Mouse (Mus musculus) CD4-positive, CD25-positive, alpha-beta regulatory T cell, adult 4 months (primary cell): ENCODE measurements at regions not wholly inside any gene's neighbourhood (a gene's known extent, or its start where the extent isn't known, plus 50 kb on each side); places are given as distances from the start of the nearest gene placed in this dataset.

ENCODE experiments used
- ATAC-seq: one replicate; pipeline ENCODE4 v1.8.0; 2017

DNA sequence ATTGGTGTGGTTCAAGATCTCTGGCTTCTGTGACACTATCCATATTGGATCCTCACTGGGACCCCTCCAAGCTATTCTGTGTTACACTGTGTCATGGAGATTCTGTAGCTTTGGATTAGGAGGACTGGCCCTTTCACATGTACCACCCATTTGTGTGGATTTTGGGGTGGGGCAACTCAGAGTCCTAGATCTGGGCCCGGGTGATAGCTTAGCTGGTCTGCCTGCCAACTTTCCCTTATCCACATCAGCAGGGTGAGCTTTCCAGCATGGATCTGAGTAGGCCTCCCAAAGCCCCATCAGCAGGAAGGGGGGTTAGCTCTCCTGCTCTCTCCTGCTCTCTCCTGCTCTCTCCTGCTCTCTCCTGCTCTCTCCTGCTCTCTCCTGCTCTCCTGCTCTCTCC, 152.3 kb downstream of the Spata18 start:
- ATAC-seq, result no peak

DNA sequence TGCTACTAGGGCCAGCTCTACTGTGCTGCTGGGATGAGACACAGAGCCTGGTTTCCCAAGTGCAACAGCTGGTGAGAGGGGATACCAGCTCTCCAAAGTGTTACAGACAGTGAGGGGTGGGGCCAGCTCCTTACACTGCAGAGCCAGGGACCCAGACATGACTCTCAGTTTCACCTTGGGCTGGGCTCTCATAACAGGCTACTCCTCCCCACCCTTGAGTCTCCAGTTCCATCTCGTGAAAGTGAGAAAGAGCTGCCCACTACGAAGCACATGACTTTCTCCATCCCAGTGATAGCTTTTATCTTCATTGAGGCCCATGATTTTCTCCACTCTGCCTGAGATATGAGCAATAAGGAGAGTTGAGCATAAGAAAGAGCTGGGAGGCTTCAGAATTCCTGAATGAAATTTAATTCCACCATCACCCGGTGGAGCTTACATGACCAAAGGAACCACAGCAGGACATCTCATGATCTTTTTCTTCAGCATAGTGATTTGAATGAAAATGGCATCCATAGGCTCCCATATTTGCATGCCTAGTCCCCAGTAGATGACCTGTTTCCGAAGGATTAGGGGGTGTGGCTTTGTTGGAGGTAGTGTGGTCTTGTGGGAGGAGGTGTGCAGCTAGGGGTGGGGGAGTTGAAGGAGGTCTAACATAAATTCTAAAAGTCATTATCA, 153.5 kb downstream of the Spata18 start:
- no peak for ATAC-seq

DNA sequence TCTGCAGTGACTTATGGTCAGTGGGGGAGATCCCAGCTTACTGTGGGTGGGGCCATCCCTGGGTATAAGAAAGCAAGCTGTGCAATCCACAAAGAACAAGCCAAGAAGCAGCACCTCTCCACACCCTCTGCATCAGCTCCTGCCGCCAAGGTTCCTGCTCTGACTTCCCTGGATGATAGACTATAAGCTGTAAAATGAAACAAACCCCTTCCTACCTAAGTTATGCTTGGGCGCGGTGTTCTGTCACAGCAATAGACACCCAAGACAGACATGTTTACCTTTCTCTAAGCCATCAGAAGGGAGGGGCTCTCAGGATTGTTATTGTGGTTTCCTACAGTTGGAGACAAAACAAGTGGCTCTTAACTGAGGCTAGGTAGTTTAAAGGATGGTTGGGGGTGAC, 159.5 kb downstream of the Spata18 start:
- ATAC-seq, result no peak

DNA sequence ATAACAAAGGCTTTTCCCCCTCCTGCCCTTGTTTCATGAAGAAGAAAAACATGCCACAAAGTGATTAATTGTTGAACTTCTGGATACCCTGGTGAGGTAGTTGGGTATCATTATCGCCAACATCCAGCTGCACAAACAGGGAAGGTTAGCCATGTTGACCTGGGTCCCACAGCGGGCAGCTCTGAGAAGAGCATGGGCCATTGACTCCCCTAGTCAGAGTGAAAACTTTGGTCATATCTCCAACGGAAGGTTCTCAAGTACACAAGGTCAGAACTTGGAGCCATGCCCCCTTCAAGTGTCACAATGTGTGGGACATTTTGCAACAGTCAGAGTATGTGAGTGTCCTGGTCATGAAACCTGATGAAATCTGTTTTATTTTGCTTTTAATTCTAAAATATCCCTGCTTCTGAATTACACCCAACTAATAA, 159.9 kb downstream of the Spata18 start:
- ATAC-seq, result no peak

DNA sequence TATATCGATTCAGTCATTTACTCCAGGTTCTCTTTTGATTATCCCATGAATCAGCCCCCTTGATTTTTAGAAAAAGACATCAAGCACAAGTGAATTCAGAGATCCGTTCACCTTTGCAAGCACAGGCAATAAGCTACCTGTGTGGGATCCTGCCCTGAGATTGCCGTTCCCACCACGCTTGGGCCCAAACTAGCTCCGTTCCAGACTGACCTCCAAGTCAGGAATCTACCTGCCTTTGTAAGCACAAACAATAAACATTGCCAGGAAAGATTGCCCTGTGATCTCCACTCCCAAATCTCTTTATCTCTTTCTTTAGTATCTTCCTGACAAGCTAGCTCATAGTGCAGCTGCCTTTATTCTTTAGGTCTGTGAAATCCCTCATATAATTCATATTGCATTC, 164.6 kb downstream of the Spata18 start:
- no peak for ATAC-seq

DNA sequence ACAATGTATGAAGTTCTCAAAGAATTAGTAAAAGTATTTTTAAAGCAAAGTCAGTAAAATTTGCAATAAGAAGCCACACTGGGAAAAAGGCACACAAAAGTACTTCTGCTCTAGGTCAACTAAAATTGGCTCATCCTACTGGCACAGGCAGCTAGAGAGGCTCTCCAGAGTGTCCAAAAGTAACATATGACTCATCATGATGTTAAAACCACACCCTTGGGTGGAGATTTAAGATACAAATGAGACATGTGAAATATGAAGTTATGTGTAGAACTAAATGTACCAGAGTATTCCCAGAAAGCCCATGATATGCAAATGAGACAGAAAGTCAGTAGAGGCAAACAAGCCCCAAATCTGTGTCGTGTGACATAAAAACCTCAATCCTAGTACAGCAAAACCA, 166.0 kb downstream of the Spata18 start:
- no peak for ATAC-seq

DNA sequence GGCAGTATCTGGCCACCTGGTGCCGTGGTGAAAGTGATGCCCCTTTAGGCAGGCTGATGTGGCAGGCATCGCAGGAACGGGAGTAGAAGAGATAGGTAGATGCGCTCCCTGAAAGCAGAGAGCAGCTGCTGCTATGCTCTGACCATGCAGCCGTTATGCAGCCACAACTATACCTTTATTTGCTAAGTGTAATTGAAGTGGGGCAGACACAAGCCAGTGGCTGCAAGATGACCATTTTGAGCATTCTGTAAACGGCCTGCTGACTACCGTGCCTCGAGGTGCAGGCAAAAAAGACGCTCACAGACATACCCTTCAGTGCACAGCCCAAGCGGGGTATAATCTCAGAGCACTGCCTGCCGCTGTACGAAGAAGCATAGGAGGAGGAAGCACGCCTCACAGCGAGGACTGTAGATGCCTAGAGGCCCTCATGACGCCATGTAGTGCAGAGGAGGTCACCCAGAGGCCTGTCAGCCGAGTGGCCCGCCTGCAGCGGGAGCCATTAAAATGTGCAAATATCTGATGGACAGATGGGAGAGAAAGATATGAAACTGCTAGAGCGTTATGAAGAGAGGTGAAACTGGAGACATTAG, 170.9 kb downstream of the Spata18 start:
- no peak for ATAC-seq

DNA sequence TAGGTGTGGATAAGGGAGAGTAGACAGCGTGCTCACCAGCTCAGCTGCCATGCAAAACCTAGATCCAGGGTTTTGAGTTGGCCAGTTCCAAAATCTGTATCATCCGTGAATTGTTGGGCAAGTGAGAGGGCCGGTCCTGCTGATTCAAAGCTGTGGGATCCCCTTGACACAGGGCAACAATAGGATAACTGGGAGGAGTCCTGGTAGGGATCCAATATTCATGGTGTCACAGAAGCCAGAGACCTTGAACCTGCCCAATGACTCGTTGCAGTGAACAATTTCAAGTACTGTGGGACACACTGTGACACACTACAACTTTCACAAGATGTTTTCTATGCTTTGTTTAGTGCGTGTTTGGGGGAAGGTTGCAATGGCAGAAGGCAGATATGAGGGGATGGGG, 172.2 kb downstream of the Spata18 start:
- no peak for ATAC-seq

DNA sequence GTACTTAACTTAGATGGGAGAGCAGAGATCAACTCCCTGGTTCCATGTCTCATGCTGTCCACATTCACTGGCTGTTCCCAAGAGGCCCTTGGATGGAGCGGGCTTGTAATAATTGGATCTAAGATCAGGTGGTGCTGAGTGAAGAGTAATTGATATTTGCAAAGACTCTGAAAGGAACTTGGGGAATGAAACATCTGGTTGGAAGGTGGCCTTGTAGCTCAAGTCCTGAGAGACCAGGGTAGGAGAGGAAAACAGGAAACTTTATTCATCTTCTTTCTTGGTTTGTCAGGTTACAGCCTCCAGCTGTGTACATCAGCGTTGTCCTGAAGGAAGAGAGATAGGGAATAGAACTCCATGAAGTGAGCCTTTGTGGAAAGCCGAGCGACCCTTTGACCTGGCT, 175.8 kb downstream of the Spata18 start:
- ATAC-seq, result no peak

DNA sequence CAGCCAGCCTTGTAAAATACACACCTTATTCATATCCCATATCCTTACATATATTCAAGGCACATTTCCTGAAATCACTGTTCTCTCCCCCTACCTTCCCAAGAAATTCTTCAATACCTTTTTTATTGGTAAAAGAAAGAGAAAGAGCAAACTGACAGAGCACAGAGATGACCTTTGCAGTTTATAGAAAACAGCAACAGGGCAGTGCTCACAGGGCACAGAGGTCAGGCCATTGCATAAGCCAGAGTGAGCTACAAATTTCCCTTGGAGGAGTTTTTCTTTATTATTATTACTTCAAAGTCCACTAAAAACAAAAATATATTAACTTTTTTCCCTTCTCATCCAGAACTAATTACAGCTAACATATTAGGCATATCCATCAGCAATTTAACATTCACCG, 182.5 kb downstream of the Spata18 start:
- no peak for ATAC-seq

DNA sequence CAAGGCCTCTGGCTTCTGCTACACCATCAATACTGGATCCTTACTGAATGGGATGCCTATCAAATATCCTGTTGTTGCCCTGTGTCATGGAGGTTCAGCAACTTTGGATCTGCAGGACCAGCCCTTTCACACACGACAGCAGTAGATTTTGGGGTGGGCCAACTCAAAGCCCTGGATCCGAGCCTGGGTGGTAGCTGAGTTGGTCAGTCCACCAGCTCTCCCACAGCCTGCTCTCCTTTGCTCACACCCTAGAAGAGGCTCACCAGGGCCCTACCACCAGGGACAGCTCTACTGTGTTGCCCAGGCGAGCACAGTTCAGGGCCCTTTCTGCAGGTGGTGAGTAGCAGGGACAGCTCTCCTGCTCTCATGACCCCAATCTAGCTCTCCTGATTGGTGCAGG, 192.6 kb downstream of the Spata18 start:
- no peak for ATAC-seq

DNA sequence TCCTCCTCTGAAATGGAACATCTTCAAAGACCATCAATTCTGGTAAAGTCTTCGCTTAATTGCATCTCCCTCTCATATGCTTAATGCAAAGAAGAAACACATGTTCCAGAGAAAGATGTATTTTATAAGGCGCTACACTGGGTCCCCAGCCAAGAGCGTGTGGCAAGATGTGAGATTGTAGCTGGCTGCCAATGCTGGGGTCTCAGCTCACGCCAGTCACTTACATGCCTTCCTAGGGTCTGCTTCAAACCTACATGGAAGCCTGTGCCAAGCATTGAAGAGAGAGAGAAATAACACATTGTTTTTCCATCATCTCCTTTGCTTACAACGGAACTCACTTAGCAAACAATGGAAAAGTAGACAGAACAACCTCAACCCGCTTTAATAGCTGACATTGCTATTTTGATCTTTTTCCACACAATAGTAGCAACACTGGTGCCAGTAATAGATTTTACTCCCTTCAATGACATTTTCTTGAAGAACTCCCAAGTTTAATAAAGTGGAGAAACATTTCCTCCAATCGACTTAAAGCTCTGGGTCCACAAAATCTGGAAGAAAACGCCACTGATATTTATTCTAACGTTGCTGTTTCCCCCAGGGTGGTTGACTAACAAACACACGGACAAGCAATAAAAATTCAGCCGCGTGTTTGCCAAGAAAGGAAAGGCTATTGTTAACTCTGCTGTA, 195.1 kb downstream of the Spata18 start:
- no peak for ATAC-seq

DNA sequence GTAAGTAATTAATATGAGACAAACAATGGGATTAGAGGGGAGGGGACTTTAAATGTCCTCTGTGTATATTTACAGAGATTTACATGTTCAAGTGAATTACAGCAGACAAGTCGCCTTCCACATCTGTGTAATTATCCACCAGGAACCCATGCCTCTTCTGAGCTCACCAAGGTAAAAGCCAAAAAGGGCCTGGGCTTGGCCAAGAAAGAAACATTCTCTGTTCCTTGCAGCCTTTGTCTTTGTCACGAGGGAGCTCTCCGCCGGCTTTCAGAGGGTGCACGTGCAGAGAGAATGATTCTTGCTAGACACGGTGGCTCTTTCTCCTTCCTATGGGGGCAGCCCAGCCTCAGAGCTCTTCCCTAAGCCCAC, 195.6 kb downstream of the Spata18 start:
- ATAC-seq, result no peak

DNA sequence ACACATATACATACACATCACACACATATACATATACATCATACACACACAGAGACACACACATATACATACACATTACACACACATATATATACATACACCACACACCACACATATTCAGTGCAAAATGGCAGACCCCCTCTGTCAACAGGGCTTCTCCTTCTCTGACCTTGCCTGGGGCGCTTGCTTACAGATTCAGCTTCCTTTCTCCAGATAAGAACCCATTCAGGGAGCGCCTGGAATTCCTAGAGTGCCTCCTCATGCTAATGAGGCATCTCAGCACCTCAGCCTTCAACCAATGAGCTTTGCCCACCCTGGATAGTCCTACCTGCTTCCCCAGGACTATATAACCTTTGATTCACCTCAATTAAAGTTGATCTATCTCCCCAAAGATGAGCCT, 200.3 kb downstream of the Spata18 start:
- ATAC-seq, result no peak

DNA sequence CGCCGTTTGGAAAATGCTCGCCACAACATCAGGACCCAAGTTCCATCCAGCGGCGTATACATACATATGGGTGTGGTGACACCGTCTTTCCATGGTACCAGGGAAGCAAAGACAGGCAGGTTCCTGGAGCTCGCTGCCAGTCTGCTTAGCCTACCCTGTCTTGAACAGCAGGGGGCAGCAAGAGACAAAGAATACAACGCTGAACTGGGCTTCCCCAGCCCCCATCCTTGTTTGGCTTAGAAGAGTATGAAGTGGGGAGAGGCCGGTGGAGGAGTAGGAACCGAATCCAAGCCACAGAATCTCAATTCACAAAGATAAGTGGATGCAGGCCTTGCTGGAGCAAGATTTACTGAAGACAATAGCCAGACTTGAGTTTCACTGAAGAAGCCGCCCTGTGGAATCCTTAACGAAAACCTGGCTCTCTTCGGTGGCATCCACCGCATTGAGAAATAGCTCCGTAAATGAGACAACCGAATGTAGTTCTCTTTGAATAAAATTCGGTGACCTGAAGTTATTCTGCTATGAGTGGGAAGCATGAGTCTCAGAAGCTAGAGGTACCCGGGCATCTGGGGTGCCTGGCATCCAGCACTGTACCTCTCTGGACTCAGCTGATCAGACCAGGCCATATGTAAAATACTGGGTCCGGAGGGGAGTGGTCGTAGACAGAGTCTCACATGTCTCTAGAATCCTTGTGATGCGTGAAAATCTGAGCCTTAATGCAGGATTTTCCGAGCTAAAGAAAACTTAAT, 203.0 kb downstream of the Spata18 start:
- peak; percentile 49 for ATAC-seq

DNA sequence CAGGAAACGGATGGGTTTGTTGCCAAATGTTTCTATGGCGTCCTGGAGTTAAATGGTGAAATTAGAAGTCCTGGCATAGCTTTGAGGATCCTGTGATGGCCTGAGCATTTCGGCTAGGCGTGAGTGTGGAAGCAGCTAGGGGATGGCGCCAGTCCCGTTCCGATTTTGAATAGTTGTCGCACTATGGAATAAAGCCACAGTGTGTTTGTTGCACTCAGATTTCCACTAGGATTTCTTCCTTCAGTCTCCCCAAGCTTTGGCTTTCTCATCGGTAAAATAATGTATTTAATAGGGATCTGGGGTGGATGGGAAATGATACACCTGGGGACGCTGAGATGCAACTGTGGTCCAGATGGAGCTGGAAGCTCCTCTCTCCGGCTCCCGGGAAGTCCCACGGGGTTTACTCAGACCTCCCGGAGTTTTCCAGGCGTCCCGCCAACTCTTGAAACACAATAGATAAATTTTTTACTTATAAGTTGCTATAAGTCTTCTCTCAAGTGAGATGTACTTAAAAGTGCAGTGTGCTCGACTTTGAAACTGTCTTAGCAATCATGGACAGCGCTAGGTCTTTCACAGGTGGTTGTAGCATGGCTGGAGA, 203.7 kb downstream of the Spata18 start:
- ATAC-seq, result no peak

DNA sequence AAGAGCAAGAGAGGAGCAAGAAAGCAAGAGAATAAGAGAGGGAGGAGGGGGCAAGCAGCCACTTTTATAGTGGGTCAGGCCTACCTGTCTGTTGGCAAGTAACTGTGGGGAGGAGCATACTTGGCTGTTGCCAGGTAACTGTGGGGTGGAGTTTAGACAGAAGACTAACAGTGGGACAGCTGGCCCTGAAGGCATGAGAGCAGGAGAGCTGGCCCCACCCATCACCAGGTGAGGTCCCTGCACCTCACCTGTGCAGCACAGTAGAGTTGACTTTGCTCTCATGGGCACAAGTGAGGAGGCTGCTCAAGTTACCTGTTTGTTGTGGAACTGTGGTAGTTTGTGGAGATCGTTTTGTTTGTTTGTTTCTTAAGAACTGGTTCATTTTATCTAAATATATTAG, 208.1 kb downstream of the Spata18 start:
- no peak for ATAC-seq

DNA sequence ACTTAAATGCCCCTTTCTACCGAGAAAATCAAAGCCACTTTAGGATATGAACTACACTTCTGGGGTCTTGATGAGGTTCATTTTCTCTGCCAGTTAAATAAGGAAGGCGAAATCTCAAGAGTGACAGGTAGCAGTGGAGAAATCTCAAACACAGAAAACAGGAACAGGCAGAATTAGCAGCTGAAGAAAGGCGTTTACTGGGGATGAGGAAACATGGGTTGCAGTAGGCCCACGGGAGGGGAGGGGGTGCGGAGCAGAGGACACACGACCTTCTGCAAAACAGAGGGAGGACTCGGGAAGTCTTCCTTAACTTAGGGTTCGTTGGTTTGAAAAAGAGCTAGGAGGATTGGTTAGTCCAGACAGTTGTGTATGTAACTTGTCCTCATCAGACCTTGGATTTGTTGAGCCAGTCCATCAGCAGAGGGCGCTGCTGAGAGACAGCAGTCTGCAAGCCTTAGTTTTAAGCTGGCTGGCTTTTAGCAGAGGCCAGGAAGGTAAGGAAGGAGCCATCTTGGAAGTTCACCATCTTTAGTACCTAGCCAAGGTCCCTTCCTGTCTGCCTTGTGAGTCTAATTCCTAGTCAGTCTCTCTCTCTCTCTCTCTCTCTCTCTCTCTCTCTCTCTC, 204.0 kb downstream of the Usp46 start:
- no peak for ATAC-seq

DNA sequence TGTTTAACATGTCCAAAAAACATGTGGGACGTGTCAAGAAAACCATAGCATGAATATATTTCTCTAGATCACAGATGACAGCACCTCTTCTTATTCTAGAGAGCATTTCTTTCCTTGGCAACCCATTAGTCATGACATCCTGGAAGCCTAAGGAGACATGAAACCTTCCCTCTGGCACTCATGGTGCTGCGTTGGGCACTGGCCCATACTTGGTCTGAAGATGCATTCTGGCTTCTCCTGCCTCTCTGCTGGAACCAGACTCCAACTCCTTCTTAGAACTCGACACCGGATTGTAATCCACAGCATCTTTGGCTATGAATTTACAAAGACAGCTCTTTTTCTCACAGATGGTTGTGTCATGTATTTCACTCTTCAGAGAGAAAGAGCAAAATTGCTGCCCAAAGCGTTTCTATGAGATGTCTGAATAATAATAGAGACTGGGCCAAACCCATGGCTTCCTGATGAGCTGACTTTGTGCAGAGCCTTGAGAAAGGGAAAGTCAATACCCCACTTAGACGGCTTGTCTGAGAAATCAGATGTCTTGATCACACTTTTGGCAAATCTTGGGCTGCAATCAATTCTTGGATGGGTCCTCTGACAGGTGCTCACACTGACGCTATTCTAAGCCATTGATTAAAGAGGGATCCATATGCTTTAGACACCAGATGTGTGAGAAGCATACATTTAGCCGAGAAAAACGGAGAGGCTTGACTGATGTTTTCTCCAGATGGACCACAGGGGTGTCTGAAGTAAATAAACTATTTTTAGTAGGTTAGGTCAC, 195.4 kb downstream of the Usp46 start:
- no peak for ATAC-seq

DNA sequence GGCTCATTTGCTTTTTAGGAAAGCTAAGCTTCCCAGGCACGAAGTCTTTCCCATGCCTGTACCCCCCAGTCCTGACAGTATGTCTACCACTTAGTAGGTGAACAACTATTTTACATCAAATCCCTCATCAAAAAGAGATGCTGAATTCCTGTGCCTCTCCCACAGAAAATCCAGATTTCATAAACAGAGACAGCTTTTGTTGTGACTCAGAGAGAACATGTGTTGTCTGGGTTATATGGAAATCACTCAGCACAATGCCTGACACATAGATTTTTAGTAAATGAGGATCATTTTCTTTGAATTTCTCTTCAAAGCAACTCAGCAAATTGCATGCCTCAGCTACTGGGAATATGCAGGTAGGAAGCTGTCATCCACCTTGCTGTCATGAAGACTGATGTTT, 193.5 kb downstream of the Usp46 start:
- no peak for ATAC-seq

DNA sequence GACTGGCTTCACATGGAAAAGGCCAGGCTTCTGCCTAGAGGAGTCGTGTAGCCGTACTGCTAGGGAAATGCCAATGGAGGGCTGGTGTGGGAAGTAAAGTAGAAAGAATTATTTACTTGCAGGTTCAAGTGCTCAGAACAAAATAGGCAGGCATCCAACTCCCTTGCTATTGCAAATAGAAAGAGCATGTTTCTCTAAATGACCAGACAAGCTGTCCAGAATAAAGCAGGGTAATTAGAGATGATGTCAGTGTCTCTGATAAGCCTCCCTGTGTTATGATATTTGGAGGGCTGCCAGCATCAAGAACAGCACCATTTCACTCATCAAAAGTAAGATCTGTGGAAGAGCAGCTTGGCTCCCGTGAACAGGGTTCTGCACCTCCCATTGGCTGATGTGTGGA, 192.4 kb downstream of the Usp46 start:
- ATAC-seq, result no peak

DNA sequence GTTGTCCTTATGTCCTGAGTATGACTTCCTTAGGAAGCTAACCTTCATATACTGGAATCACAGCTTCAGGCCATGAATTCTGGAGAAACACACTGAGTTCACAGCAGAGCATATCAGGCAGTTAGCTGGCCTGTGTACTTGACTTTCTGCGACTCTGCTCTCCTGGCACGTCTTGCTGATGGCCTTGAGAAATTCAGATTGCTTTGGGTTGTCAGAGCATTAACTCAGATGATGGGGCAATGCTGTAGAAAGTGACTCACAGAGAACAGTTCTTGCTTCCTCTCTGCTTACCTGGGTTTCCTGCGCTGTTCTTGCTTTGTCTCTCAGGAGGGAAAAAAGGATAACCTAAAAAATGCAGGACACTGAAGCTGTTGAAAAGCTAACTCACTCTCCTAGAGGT, 187.3 kb downstream of the Usp46 start:
- ATAC-seq, result no peak
